Mouse (Mus musculus): Measurements from ENCODE around the gene Podn.
"Not testable (repeated sequence)": the region's sequence is repeated elsewhere in the genome, so short reads cannot be mapped to it uniquely, and the experiment has no call there.

Gene Podn

DNA sequence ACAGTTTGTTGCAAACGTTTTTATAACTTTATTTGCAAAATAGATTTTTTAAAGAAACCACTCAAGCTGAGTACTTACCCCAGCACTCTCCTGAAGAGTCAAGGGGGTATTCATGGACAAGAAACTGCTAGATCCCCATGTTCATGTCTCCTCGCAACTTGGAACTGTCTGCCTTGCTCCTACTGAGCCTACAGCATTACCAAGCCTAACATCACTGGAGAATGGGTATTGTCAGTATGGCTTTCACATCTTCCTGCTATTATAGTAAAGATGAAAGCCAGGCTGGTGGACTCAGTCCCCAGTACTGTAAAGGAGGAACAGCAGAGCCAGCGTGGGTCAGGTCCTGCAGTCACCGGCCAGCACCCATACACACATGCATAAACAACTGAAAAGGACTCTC is at the start of gene Podn:
Podn (minus strand) TSS at position 101 of the 400 bp plus-strand sequence.
- DNase-seq (ENCODE audit: low spot score in 2 of 2) = no peak

DNA sequence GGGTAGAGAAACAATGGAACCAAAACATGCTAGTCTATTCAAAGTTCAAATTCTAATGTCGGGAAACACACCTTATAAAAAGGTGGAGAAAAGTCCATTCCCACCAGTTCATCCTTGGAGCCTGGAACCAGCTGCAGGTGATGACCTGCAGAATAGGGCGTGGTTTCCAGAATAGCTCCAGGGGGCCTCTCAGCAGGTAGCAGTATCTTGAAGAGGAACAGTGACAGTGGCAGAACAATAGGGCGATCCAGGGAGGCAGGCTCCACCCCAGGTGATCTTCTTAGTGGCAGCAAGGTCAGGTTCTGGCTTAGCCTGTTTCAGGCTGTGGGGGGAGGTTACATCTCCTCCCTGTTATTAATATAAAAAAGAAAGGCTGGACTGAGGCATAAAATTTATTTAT is 49.3 kb upstream of the Podn start:
- DNase-seq (ENCODE audit: low spot score in 2 of 2) = not testable (repeated sequence)

- DNase-seq (ENCODE audit: low spot score in 2 of 2) = no peak
These were observed 48.6 kb upstream of the Podn start, which contains the start of gene Scp2 for GRCm38 (mm10) chr4:108144880-108145279. TSS of gene Scp2 (minus strand) at chr4:108144998.

DNA sequence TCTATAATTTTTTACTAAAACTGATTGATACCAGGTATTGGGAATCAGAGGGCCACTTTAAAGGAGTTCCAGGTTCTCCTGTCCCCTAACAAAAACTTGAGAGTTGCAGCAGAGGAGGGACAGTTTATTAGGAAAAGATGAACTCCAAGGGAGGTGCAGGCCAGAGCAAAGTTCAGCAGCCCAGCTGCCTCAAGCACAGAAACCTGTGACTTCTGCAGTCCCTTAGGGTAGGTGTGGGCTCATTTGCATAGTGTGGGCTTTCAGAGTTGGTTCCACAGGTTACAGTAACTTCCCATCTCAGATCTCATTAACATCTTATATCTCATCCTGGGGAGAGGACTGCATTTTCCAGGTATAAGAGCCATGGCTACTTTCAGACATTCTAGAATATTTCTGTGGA is 47.5 kb upstream of the Podn start:
- no peak for DNase-seq (ENCODE audit: low spot score in 2 of 2)

DNA sequence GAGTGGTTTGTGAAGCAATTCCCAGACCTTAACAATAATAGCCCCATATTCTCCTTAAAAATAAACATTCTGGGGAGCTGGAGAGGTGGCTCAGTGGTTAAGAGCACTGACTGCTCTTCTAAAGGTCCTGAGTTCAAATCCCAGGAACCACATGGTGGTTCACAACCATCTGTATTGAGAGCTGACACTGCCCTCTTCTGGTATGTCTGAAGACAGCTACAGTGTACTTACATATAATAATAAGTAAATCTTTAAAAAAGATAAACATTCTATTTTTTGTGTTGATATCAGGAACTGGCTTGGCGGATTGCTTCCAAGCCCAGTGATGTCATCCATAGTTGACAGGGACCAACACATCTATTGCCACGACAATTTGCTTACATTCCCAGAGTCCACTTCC is 46.9 kb upstream of the Podn start:
- DNase-seq (ENCODE audit: low spot score in 2 of 2) = not testable (repeated sequence)

GRCm38 (mm10) chr4:108136938-108137337 is 40.7 kb upstream of the Podn start:
- DNase-seq (ENCODE audit: low spot score in 2 of 2) = no peak

GRCm38 (mm10) chr4:108130452-108130851 is 34.2 kb upstream of the Podn start:
- DNase-seq (ENCODE audit: low spot score in 2 of 2) = no peak

DNA sequence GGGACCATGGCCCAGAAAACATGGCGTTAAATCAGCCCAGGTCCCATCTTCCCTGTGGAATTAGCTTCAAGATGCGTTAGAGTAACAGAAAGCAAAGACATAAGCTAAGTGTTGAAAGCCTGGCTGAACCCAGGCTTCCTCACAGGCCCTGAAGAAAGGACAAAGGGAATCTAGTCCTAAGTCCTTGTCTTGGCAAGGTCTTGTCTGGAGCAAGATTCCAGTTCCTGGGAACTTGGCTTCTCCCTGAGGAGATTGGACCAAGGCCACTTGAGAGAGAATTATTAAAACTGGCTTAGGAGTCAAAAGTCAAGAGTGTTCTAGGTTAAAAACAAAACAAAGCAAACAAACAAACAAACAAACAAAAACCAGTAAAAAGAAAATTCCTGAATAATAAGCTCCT is 32.1 kb upstream of the Podn start:
- DNase-seq (ENCODE audit: low spot score in 2 of 2) = no peak

- no peak for DNase-seq (ENCODE audit: low spot score in 2 of 2)
These were observed 31.3 kb upstream of the Podn start for GRCm38 (mm10) chr4:108127516-108127915.

DNA sequence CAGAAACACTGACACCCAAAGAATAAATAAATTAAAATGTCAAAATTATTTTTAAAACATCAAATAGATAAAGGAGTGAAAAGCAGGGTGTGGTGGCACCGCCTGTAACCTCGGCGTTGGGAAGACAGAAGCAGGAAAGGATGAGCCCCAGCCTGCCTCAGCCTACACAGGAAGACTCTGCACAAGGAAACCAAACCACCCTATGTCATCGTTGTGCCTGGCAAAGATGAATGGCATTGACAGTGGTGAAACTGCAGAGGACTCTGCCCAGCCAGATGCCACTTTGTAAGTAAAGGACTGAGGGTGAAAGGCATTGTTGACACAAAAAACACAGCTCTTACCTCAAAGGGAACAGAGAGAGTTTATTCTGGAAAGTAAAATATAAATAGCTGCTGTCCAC is 30.0 kb upstream of the Podn start:
- no peak for DNase-seq (ENCODE audit: low spot score in 2 of 2)

DNA sequence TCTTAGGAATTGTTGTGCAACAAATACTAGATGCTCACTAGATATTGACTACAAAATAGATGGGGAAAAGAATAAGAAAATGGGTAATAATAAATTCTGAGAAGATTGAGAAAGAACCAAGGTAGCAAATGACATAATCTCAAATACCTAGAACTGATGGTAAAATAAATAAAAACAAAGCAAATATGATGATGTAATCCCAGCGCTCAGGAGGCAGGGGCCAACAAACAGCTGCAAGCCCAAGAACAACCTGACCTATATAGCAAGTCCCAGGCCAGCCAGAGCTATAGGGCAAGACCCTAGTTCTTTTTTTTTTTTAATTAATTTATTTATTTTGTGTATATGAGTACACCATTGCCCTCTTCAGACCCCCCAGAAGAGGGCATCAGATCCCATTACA is 27.9 kb upstream of the Podn start:
- no peak for DNase-seq (ENCODE audit: low spot score in 2 of 2)

DNA sequence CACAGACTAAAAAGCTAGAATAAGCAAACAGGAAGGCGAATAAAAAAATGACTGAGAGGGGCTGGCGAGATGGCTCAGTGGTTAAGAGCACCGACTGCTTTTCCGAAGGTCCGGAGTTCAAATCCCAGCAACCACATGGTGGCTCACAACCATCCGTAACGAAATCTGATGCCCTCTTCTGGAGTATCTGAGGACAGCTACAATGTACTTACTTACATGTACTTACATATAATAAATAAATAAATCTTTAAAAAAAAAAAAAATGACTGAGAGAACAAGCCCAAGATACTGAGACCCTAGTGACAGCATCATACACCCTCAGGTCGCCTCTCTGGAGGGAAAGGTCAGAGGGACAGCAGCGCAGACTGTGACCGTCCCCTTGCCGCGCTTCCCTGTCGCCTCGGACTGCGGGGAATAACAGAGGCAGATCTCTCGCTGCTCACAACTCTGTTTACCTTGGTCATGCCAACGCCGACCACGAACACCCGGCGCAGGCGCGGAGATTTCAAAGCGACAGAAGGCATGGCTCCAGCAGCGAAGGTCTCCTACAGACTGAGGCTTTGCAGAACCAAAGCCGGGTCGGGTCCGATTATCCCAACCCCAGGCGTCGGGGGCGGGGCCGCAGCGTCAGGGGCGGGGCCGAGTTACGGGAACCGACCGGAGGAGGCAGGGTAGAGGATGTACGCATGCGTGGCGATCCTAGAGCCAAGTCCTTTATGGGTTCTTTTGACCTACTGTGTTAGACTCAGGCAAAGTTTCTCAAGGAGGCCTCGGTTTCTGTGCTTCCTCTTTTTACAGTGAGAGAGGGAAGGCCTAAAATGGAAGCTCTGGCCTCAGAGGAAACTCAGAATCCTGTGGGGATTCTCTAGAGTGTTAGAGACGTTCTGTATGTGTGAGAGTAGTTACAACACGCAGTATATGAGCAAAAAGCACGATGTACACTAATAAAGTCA is 22.0 kb upstream of the Podn start:
- peak; percentile 84 to 88 for DNase-seq (ENCODE audit: low spot score in 2 of 2)

- DNase-seq (ENCODE audit: low spot score in 2 of 2) = no peak
These were observed 21.2 kb upstream of the Podn start for GRCm38 (mm10) chr4:108117488-108117887.

DNA sequence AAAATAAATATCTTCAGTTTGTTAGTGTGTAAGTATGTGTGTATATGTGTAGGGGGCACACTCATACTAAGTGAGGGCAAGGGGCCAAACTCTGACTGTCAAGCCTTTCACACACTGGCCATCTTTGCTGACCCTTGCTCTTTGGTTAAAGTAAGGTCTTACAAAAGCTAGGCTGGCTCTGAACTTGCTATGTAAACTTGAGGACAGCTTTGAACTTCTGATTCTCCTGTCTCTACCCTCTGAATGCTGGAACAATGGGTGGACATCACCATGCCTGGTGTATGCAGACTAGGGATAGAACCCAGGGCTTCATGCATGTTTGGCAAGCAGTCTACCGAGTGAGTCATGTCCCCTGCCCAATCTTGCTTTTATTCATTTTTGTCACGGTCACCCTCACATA is 20.2 kb upstream of the Podn start:
- DNase-seq (ENCODE audit: low spot score in 2 of 2) = no peak

DNA sequence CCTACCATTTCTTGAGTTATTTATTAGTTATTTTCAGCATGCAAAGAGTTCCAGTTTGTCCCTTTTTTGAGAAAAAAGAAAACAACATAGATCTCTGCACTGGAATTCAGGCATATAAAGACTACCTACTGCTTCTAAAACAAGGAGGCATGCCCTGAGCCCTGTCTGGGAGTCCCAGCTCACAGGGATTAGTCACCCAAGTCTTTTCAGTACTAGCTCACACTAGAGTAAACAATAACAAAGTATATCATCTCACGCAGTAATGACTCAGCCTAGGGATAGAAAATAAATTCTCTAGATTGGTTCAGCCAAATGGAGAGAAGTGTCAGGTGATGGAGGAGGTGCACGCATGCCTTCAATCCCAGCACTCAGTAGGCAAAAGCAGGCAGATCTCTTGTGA is 14.5 kb upstream of the Podn start:
- no peak for DNase-seq (ENCODE audit: low spot score in 2 of 2)

GRCm38 (mm10) chr4:108109728-108110127 is 13.5 kb upstream of the Podn start:
- DNase-seq (ENCODE audit: low spot score in 2 of 2) = no peak

DNA sequence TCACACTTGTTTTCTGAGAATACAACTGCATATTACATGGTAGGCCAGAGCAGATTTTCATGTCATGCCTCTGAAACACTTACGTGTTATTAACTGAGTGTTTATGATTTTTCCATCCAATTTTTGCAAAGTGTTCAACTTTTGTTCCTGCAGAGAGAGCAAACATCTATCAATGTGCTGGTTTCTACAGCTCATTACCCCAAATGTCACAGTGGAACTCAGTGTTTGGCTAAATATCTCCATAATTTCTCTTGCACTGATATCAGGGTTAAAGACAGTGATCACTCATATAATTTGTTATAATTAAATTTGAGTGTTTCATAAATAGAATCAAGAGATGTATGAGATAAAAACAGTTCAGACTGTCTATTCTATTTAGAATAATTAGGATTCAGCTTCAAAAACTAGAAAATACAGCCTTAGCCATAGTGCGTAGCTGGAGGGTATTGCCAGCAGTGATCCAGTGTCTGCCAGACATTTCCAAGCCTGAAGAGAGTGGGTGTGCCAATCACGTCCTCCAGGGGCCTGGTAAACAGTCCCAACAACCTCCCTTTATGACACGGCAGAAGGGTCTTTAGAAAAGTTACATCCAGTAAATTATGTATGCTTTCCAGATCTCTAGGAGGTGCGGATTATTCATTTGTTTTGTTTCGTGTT is 3.4 kb downstream of the Podn start:
- no peak for DNase-seq (ENCODE audit: low spot score in 2 of 2)

GRCm38 (mm10) chr4:108083993-108084392 is 12.3 kb downstream of the Podn start:
- DNase-seq (ENCODE audit: low spot score in 2 of 2) = no peak

GRCm38 (mm10) chr4:108083032-108083735 is 13.1 kb downstream of the Podn start:
- DNase-seq (ENCODE audit: low spot score in 2 of 2) = no peak

DNA sequence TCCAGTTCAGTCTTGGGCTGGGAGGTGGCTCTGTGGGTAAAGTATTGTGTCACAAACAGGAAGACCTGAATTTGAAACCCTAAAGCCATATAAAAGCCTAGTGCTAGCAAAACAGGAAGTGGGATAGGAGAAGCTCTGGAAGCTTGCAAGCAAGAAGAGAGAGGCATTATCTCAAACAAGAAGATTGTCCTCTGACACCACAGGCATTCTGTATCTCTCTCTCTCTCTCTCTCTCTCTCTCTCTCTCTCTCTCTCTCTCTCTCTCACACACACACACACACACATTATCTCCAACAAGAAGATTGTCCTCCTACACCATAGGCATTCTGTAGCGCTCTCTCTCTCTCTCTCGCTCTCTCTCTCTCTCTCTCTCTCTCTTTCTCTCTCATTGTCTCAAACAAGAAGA is 13.8 kb downstream of the Podn start:
- no peak for DNase-seq (ENCODE audit: low spot score in 2 of 2)

- DNase-seq (ENCODE audit: low spot score in 2 of 2) = no peak
These were observed 15.4 kb downstream of the Podn start for GRCm38 (mm10) chr4:108080876-108081275.

- DNase-seq (ENCODE audit: low spot score in 2 of 2) = no peak
These were observed 16.5 kb downstream of the Podn start for GRCm38 (mm10) chr4:108079762-108080161.
